ENCODE assay signal across 8 mouse cellular contexts in the genomic region with DNA sequence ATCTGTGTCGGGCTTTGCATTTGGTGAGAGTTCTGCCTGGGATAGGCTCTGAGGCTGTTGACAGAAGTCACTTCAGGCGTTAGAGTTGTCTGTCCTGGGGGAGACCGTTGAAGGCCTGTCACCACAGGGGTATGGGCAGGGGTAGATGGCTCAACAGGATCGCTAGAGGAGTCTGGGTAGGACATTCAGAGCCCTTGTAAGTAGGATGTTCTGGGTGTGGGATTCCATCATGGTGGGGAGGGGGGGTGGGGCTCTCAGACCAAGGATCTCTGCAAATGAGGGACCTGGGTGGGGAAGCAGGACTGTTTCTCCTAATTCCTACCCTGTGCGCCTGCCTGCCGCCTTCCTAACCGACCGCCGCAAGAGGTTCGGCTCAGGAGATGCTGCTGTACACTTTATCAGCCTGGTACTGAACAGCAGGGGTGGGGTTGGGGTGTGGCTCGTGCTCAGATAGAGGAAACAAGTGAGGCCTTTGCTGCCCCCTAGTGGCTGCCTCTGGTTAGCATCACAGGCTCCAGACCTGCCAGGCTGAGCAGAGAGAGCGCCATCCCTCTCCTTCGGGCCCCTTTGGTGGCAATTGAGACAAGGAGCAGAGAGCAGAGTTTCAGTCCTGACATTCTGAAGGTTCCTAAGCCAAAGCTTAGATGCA. TPM values are rescaled to one million over a fixed set of nuclear protein-coding genes. Genes with fewer than 3 reads are reported as not detected.
DNase-seq lines count a peak whose midpoint lies in the region; ATAC-seq and TF ChIP-seq lines count a peak whose summit lies in the region.

No protein-coding gene starts in this region.

- no peak overlapping the region for H3K4me2 ChIP-seq in hindbrain, embryonic 11.5 days (replicated peaks; ENCODE audit: low read depth, low read length)
- peak overlapping the region; percentile 36; the same call in 1 of the 2 replicates for H3K4me2 ChIP-seq in lung, embryonic 16.5 days (ENCODE audit: low read depth, low read length)

- peak; percentile 72 to 76 (median 72) for TF ChIP-seq CTCF in MEL (IDR thresholded peaks at IDR 0.05 in 2 of 3, conservative IDR thresholded peaks at IDR 0.05 in 1 of 3; ENCODE audit: control insufficient read depth in 1 of 3, insufficient read depth in 1 of 3, low read depth in 2 of 3, low read length in 3 of 3, poor library complexity in 1 of 3, severe bottlenecking in 1 of 3)

- no peak; a peak in 1 of 4 replicates for TF ChIP-seq POLR2A in MEL (IDR thresholded peaks at IDR 0.05; ENCODE audit: control insufficient read depth in 1 of 2, insufficient read depth in 1 of 2, low read depth in 1 of 2, low read length in 2 of 2, poor library complexity in 1 of 2)

- ATAC-seq in hindbrain, embryonic 11.5 days (ENCODE audit: low FRiP score) = peak; percentile 67
- peak; percentile 77 for ATAC-seq in lung, embryonic 16.5 days (ENCODE audit: low read depth)

- peaks cover 0 to 5% of the 10 kb centered on the region in 2 experiments; a peak in 2 of 4 replicates for H3K36me3 ChIP-seq in MEL (ENCODE audit: control insufficient read depth in 1 of 2, insufficient read depth in 2 of 2, low read length in 2 of 2)
- no peaks in the 10 kb centered on the region for H3K36me3 ChIP-seq in hindbrain, embryonic 11.5 days (ENCODE audit: control insufficient read depth, insufficient read depth, low read length)
- peaks cover 30% of the 10 kb centered on the region for H3K36me3 ChIP-seq in lung, embryonic 16.5 days (ENCODE audit: control insufficient read depth, insufficient read depth, low read length)

- H3K9me3 ChIP-seq in MEL (replicated peaks; ENCODE audit: insufficient read depth, low read length) = no peaks in the 10 kb centered on the region
- no peaks in the 10 kb centered on the region for H3K9me3 ChIP-seq in hindbrain, embryonic 11.5 days (ENCODE audit: control insufficient read depth, low read length)
- no peaks in the 10 kb centered on the region for H3K9me3 ChIP-seq in lung, embryonic 16.5 days (ENCODE audit: control insufficient read depth, low read length)

- peak in 1 of 2 experiments; percentile 56; a peak in 2 of 4 replicates for TF ChIP-seq EP300 in MEL (IDR thresholded peaks at IDR 0.05; ENCODE audit: low read depth in 1 of 2, low read length in 2 of 2)

- peak; percentile 94 for DNase-seq in MEL (ENCODE audit: low read depth, low spot score)
- DNase-seq in cerebellum, adult 8-10 months = peak; percentile 91
- DNase-seq in frontal cortex, adult 2 months (ENCODE audit: extremely low spot score in 1 of 2, low spot score in 1 of 2) = peak; percentile 81 to 97
- DNase-seq in hindbrain, embryonic 11.5 days (ENCODE audit: low spot score) = peak; percentile 94
- peak; percentile 93 for DNase-seq in layer of hippocampus, adult 9-11 months
- DNase-seq in ovary, postnatal 10 days (ENCODE audit: low spot score) = peak; percentile 88
- DNase-seq in thymus, postnatal 0 days (ENCODE audit: low spot score) = peak; percentile 86

- peak overlapping the region; percentile 17 for H3K9ac ChIP-seq in MEL (ENCODE audit: control insufficient read depth, low read depth, low read length, poor library complexity, severe bottlenecking)
- H3K9ac ChIP-seq in hindbrain, embryonic 11.5 days (ENCODE audit: low read depth, low read length) = no peak overlapping the region
- 0 out of 2 replicates have a peak overlapping the region, but pooled peaks have one; percentile 31 for H3K9ac ChIP-seq in lung, embryonic 16.5 days (ENCODE audit: low read length)

- no peaks in the 10 kb centered on the region for H3K79me2 ChIP-seq in MEL (ENCODE audit: control insufficient read depth, insufficient read depth, low read length, poor library complexity)

- peak overlapping the region; percentile 16; the same call in 1 of the 2 replicates for H3K27ac ChIP-seq in MEL (ENCODE audit: control insufficient read depth, low read depth, low read length)
- no peak overlapping the region for H3K27ac ChIP-seq in hindbrain, embryonic 11.5 days (ENCODE audit: low read depth, low read length)
- H3K27ac ChIP-seq in lung, embryonic 16.5 days (ENCODE audit: low read length) = peak overlapping the region; percentile 84

- WGBS in hindbrain, embryonic 11.5 days = 17% methylated on average over 13 of the region's 13 CpGs
- 6% methylated on average over 13 of the region's 13 CpGs for WGBS in lung, embryonic 16.5 days

- H3K4me1 ChIP-seq in MEL (ENCODE audit: control insufficient read depth in 1 of 2, insufficient read depth in 2 of 2, low read length in 2 of 2) = peaks cover 5 to 12% of the 10 kb centered on the region in 2 experiments
- H3K4me1 ChIP-seq in hindbrain, embryonic 11.5 days (replicated peaks; ENCODE audit: control insufficient read depth, insufficient read depth, low read length) = no peaks in the 10 kb centered on the region
- H3K4me1 ChIP-seq in lung, embryonic 16.5 days (replicated peaks; ENCODE audit: control insufficient read depth, insufficient read depth, low read length) = peaks cover 45% of the 10 kb centered on the region

- no peak overlapping the region for H3K4me3 ChIP-seq in MEL (ENCODE audit: control insufficient read depth in 1 of 2, insufficient read depth in 1 of 2, low read depth in 2 of 2, low read length in 2 of 2)
- H3K4me3 ChIP-seq in hindbrain, embryonic 11.5 days (ENCODE audit: low read depth, low read length) = no peak overlapping the region
- no peak overlapping the region for H3K4me3 ChIP-seq in lung, embryonic 16.5 days (ENCODE audit: low read length)

- peak; percentile 45 for TF ChIP-seq RAD21 in MEL (IDR thresholded peaks at IDR 0.05; ENCODE audit: low read depth, low read length)

- H3K27me3 ChIP-seq in MEL (ENCODE audit: control insufficient read depth in 1 of 2, insufficient read depth in 2 of 2, low read length in 2 of 2) = 0 out of 4 replicates have a peak, but pooled peaks cover 0 to 2% of the 10 kb centered on the region in 2 experiments
- no peaks in the 10 kb centered on the region for H3K27me3 ChIP-seq in hindbrain, embryonic 11.5 days (ENCODE audit: control insufficient read depth, insufficient read depth, low read length)
- H3K27me3 ChIP-seq in lung, embryonic 16.5 days (ENCODE audit: control insufficient read depth, insufficient read depth, low read depth, low read length) = no peaks in the 10 kb centered on the region

TF ChIP-seq in MEL, 35 proteins besides CTCF, POLR2A, EP300 and RAD21 (continues in another document):
- TF ChIP-seq CHD1 (IDR thresholded peaks at IDR 0.05; ENCODE audit: low read depth, low read length) (no peak), TAL1 (IDR thresholded peaks at IDR 0.05; ENCODE audit: low read length) (no peak), ELF1 (IDR thresholded peaks at IDR 0.05; ENCODE audit: low read depth, low read length) (no peak; the same call in 1 of the 2 replicates), ZMIZ1 (IDR thresholded peaks at IDR 0.05; ENCODE audit: low read depth, low read length) (no peak), GATA1 (IDR thresholded peaks at IDR 0.05; ENCODE audit: low read depth, low read length) (peak; percentile 47)

RNA-seq across cellular contexts. Expression of gene Lgals2, which starts 3.7 kb away (rescaled TPM):
- total RNA-seq in MEL (2012; rRNA removed) = not detected in 2 replicates
- polyA plus RNA-seq in MEL (2012; ENCODE audit: insufficient read depth in 1 of 2, insufficient read length in 2 of 2, low read depth in 1 of 2, low replicate concordance in 2 of 2, missing spikeins in 1 of 2) = not detected
- polyA plus RNA-seq in frontal cortex, adult 2 months (2012; rRNA removed) = 0.74 and 2.0 TPM in 2 replicates
- polyA plus RNA-seq in hindbrain, embryonic 11.5 days (2014; fragmentation: Nextera tagmentation; extraction: Ambion mirVana) = not detected in 2 replicates
- polyA plus RNA-seq in lung, embryonic 16.5 days (2015; fragmentation: Nextera tagmentation; extraction: Ambion mirVana) = 1.0 and 1.2 TPM in 2 replicates
- 3.3 and 5.1 TPM in 2 replicates for polyA plus RNA-seq in thymus, postnatal 0 days (2015; fragmentation: Nextera tagmentation; extraction: Ambion mirVana)

RNA-seq across cellular contexts. Expression of gene Cdc42ep1, which starts 9.2 kb away (rescaled TPM):
- 0.04 TPM in 1 of 2 replicates, not detected in the other for total RNA-seq in MEL (2012; rRNA removed)
- 1 to 10 TPM in 1 of 2 experiments, not detected in 1; 1.7 TPM for polyA plus RNA-seq in MEL (2012; ENCODE audit: insufficient read depth in 1 of 2, insufficient read length in 2 of 2, low read depth in 1 of 2, low replicate concordance in 2 of 2, missing spikeins in 1 of 2)
- polyA plus RNA-seq in frontal cortex, adult 2 months (2012; rRNA removed) = 18.5 and 20.1 TPM in 2 replicates
- 7.8 and 9.1 TPM in 2 replicates for polyA plus RNA-seq in hindbrain, embryonic 11.5 days (2014; fragmentation: Nextera tagmentation; extraction: Ambion mirVana)
- polyA plus RNA-seq in lung, embryonic 16.5 days (2015; fragmentation: Nextera tagmentation; extraction: Ambion mirVana) = 113 TPM in 2 replicates
- polyA plus RNA-seq in thymus, postnatal 0 days (2015; fragmentation: Nextera tagmentation; extraction: Ambion mirVana) = 3.9 and 4.0 TPM in 2 replicates

RNA-seq across cellular contexts. Expression of gene Gga1, which starts 25.4 kb away (rescaled TPM):
- total RNA-seq in MEL (2012; rRNA removed) = 16.1 and 18.2 TPM in 2 replicates
- 10 to 100 TPM in 1 of 2 experiments, not detected in 1; 48.1 TPM for polyA plus RNA-seq in MEL (2012; ENCODE audit: insufficient read depth in 1 of 2, insufficient read length in 2 of 2, low read depth in 1 of 2, low replicate concordance in 2 of 2, missing spikeins in 1 of 2)
- 69.5 and 70.8 TPM in 2 replicates for polyA plus RNA-seq in frontal cortex, adult 2 months (2012; rRNA removed)
- polyA plus RNA-seq in hindbrain, embryonic 11.5 days (2014; fragmentation: Nextera tagmentation; extraction: Ambion mirVana) = 26.3 and 26.4 TPM in 2 replicates
- polyA plus RNA-seq in lung, embryonic 16.5 days (2015; fragmentation: Nextera tagmentation; extraction: Ambion mirVana) = 58.3 and 63.1 TPM in 2 replicates
- 42.4 and 42.5 TPM in 2 replicates for polyA plus RNA-seq in thymus, postnatal 0 days (2015; fragmentation: Nextera tagmentation; extraction: Ambion mirVana)

RNA-seq across cellular contexts. Expression of gene Gm49510, which starts 47.8 kb away (rescaled TPM):
- 0.27 TPM in 1 of 2 replicates, not detected in the other for total RNA-seq in MEL (2012; rRNA removed)
- under 1 TPM in 1 of 2 experiments, not detected in 1; 0.17 TPM for polyA plus RNA-seq in MEL (2012; ENCODE audit: insufficient read depth in 1 of 2, insufficient read length in 2 of 2, low read depth in 1 of 2, low replicate concordance in 2 of 2, missing spikeins in 1 of 2)
- 0.24 TPM in 1 of 2 replicates, not detected in the other for polyA plus RNA-seq in frontal cortex, adult 2 months (2012; rRNA removed)
- 0.13 and 0.42 TPM in 2 replicates for polyA plus RNA-seq in hindbrain, embryonic 11.5 days (2014; fragmentation: Nextera tagmentation; extraction: Ambion mirVana)
- 0.16 and 0.59 TPM in 2 replicates for polyA plus RNA-seq in lung, embryonic 16.5 days (2015; fragmentation: Nextera tagmentation; extraction: Ambion mirVana)
- polyA plus RNA-seq in thymus, postnatal 0 days (2015; fragmentation: Nextera tagmentation; extraction: Ambion mirVana) = 0.10 and 0.32 TPM in 2 replicates

RNA-seq across cellular contexts. Expression of gene Sh3bp1, which starts 47.9 kb away (rescaled TPM):
- 17.1 and 21.0 TPM in 2 replicates for total RNA-seq in MEL (2012; rRNA removed)
- 10 to 100 TPM in 1 of 2 experiments, not detected in 1; 80.2 TPM for polyA plus RNA-seq in MEL (2012; ENCODE audit: insufficient read depth in 1 of 2, insufficient read length in 2 of 2, low read depth in 1 of 2, low replicate concordance in 2 of 2, missing spikeins in 1 of 2)
- 27.2 and 29.0 TPM in 2 replicates for polyA plus RNA-seq in frontal cortex, adult 2 months (2012; rRNA removed)
- polyA plus RNA-seq in hindbrain, embryonic 11.5 days (2014; fragmentation: Nextera tagmentation; extraction: Ambion mirVana) = 11.8 and 12.4 TPM in 2 replicates
- polyA plus RNA-seq in lung, embryonic 16.5 days (2015; fragmentation: Nextera tagmentation; extraction: Ambion mirVana) = 37.3 and 41.8 TPM in 2 replicates
- 27.7 and 39.1 TPM in 2 replicates for polyA plus RNA-seq in thymus, postnatal 0 days (2015; fragmentation: Nextera tagmentation; extraction: Ambion mirVana)
